Mouse (Mus musculus) cerebellum, adult 2 months (tissue): ENCODE data around the gene Herc4.

Experiments
- CTCF ChIP-seq: fragments of 200-500 bp; IDR thresholded peaks from 2 replicates; pipeline ENCODE4 v1.5.1; 2011; ENCODE audit warnings: low read depth, mild to moderate bottlenecking, control low read depth, low read length, moderate library complexity, borderline replicate concordance; ENCODE audit not compliant: insufficient read depth
- POLR2A ChIP-seq: fragments of 200-500 bp; IDR thresholded peaks from 2 replicates; pipeline ENCODE4 v1.6.1; 2011; ENCODE audit warnings: low read length, control low read depth, borderline replicate concordance; ENCODE audit not compliant: insufficient read depth

DNA sequence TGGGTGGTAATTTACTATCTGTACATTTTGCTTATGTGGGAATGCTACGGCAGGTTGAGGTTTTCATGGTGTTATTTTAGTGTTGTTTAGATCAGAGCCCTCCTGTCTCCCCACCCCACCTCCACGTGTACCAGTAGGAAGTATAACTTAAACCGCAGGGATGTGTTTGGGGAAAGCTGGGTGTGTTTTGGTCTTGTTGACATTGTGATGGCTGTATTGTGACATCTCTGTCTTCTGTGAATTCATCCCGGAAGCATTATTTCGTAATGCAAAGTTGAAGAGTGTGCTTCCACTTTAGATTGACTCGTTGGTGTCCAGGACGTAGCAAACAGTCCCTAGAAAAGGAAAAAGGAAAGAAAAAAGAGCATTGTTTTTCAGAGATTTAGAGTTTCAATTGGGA is 3.8 kb downstream of the Herc4 start:
- TF ChIP-seq POLR2A: no peak
- TF ChIP-seq CTCF: no peak
